Mouse (Mus musculus): ENCODE measurements around the gene Uncx. TPM values are rescaled to one million over a fixed set of nuclear protein-coding genes. Genes with fewer than 3 reads are reported as not detected.

The Uncx gene
- total RNA-seq, 1 experiment = not detected

GRCm38 (mm10) chr5:139566640-139567399 lies 23.5 kb downstream of the Uncx start:
- no peak for DNase-seq (ENCODE audit: low read depth, low spot score)
- H3K4me1 ChIP-seq (ENCODE audit: control insufficient read depth in 2 of 2, insufficient read depth in 2 of 2, low read length in 2 of 2, poor library complexity in 1 of 2) = peaks cover 0 to 4% of the 10 kb centered on the region in 2 experiments; a peak in 1 of 4 replicates
- no peak overlapping the region for H3K27ac ChIP-seq (ENCODE audit: insufficient read depth, low read depth, low read length, poor library complexity, severe bottlenecking)
- in situ Hi-C loops (cut with MboI; ENCODE audit: low sequenced_read_pairs in 2 of 2, unreplicated experiment in 2 of 2) = no loop called here
- H3K36me3 ChIP-seq (ENCODE audit: control insufficient read depth, insufficient read depth, low read length, poor library complexity, severe bottlenecking) = no peaks in the 10 kb centered on the region
- H3K9ac ChIP-seq (ENCODE audit: insufficient read depth, low read depth, low read length, poor library complexity, severe bottlenecking) = no peak overlapping the region
- TF ChIP-seq MAFK (IDR thresholded peaks at IDR 0.05; ENCODE audit: insufficient read depth, low read depth, low read length) (no peak), HCFC1 (IDR thresholded peaks at IDR 0.05; ENCODE audit: borderline replicate concordance, insufficient read depth, low read length) (no peak), CHD2 (IDR thresholded peaks at IDR 0.05; ENCODE audit: low read depth, low read length) (no peak), ZC3H11A (IDR thresholded peaks at IDR 0.05; ENCODE audit: borderline replicate concordance, low read depth, low read length) (no peak), ZNF384 (IDR thresholded peaks at IDR 0.05; ENCODE audit: low read depth, low read length) (no peak)
- H3K9me3 ChIP-seq (ENCODE audit: control insufficient read depth, insufficient read depth, low read depth, low read length) = no peaks in the 10 kb centered on the region
- no peak overlapping the region for H3K4me3 ChIP-seq (ENCODE audit: insufficient read depth in 1 of 2, low read depth in 1 of 2, low read length in 2 of 2, poor library complexity in 1 of 2, severe bottlenecking in 1 of 2)

- no peaks in the 10 kb centered on the region for H3K36me3 ChIP-seq (ENCODE audit: control insufficient read depth, insufficient read depth, low read length, poor library complexity, severe bottlenecking)
- no peak for TF ChIP-seq MAFK (IDR thresholded peaks at IDR 0.05; ENCODE audit: insufficient read depth, low read depth, low read length)
- no peak for TF ChIP-seq HCFC1 (IDR thresholded peaks at IDR 0.05; ENCODE audit: borderline replicate concordance, insufficient read depth, low read length)
- TF ChIP-seq ZC3H11A (IDR thresholded peaks at IDR 0.05; ENCODE audit: borderline replicate concordance, low read depth, low read length) = no peak
- TF ChIP-seq ZNF384 (IDR thresholded peaks at IDR 0.05; ENCODE audit: low read depth, low read length) = no peak
- no peak for TF ChIP-seq CHD2 (IDR thresholded peaks at IDR 0.05; ENCODE audit: low read depth, low read length)
- no peak overlapping the region for H3K9ac ChIP-seq (ENCODE audit: insufficient read depth, low read depth, low read length, poor library complexity, severe bottlenecking)
- in situ Hi-C loops (cut with MboI; ENCODE audit: low sequenced_read_pairs in 2 of 2, unreplicated experiment in 2 of 2) = no loop called here
- H3K27ac ChIP-seq (ENCODE audit: insufficient read depth, low read depth, low read length, poor library complexity, severe bottlenecking) = no peak overlapping the region
- no peak for DNase-seq (ENCODE audit: low read depth, low spot score)
- no peaks in the 10 kb centered on the region for H3K9me3 ChIP-seq (ENCODE audit: control insufficient read depth, insufficient read depth, low read depth, low read length)
- peaks cover 0 to 4% of the 10 kb centered on the region in 2 experiments; a peak in 1 of 4 replicates for H3K4me1 ChIP-seq (ENCODE audit: control insufficient read depth in 2 of 2, insufficient read depth in 2 of 2, low read length in 2 of 2, poor library complexity in 1 of 2)
- no peak overlapping the region for H3K4me3 ChIP-seq (ENCODE audit: insufficient read depth in 1 of 2, low read depth in 1 of 2, low read length in 2 of 2, poor library complexity in 1 of 2, severe bottlenecking in 1 of 2)
Measured at GRCm38 (mm10) chr5:139568079-139568478, 24.8 kb downstream of the Uncx start.

GRCm38 (mm10) chr5:139572526-139572925 lies 29.2 kb downstream of the Uncx start:
- Histone ChIP-seq H3K4me3 (ENCODE audit: insufficient read depth in 1 of 2, low read depth in 1 of 2, low read length in 2 of 2, poor library complexity in 1 of 2, severe bottlenecking in 1 of 2) (no peak overlapping the region), H3K9me3 (ENCODE audit: control insufficient read depth, insufficient read depth, low read depth, low read length) (no peaks in the 10 kb centered on the region), H3K36me3 (ENCODE audit: control insufficient read depth, insufficient read depth, low read length, poor library complexity, severe bottlenecking) (no peaks in the 10 kb centered on the region), H3K27ac (ENCODE audit: insufficient read depth, low read depth, low read length, poor library complexity, severe bottlenecking) (no peak overlapping the region), H3K9ac (ENCODE audit: insufficient read depth, low read depth, low read length, poor library complexity, severe bottlenecking) (no peak overlapping the region), H3K4me1 (ENCODE audit: control insufficient read depth in 2 of 2, insufficient read depth in 2 of 2, low read length in 2 of 2, poor library complexity in 1 of 2) (peaks cover 0 to 4% of the 10 kb centered on the region in 2 experiments; a peak in 1 of 4 replicates)
- in situ Hi-C loops (cut with MboI; ENCODE audit: low sequenced_read_pairs in 2 of 2, unreplicated experiment in 2 of 2) = no loop called here
- TF ChIP-seq CHD2 (IDR thresholded peaks at IDR 0.05; ENCODE audit: low read depth, low read length) = no peak
- no peak for TF ChIP-seq MAFK (IDR thresholded peaks at IDR 0.05; ENCODE audit: insufficient read depth, low read depth, low read length)
- no peak for TF ChIP-seq ZNF384 (IDR thresholded peaks at IDR 0.05; ENCODE audit: low read depth, low read length)
- TF ChIP-seq ZC3H11A (IDR thresholded peaks at IDR 0.05; ENCODE audit: borderline replicate concordance, low read depth, low read length) = no peak
- no peak for TF ChIP-seq HCFC1 (IDR thresholded peaks at IDR 0.05; ENCODE audit: borderline replicate concordance, insufficient read depth, low read length)
- DNase-seq (ENCODE audit: low read depth, low spot score) = no peak

GRCm38 (mm10) chr5:139573606-139574311 lies 30.5 kb downstream of the Uncx start:
- peaks cover 0 to 4% of the 10 kb centered on the region in 2 experiments; a peak in 1 of 4 replicates for H3K4me1 ChIP-seq (ENCODE audit: control insufficient read depth in 2 of 2, insufficient read depth in 2 of 2, low read length in 2 of 2, poor library complexity in 1 of 2)
- H3K36me3 ChIP-seq (ENCODE audit: control insufficient read depth, insufficient read depth, low read length, poor library complexity, severe bottlenecking) = no peaks in the 10 kb centered on the region
- H3K27ac ChIP-seq (ENCODE audit: insufficient read depth, low read depth, low read length, poor library complexity, severe bottlenecking) = no peak overlapping the region
- in situ Hi-C loops (cut with MboI; ENCODE audit: low sequenced_read_pairs in 2 of 2, unreplicated experiment in 2 of 2) = no loop called here
- no peak overlapping the region for H3K9ac ChIP-seq (ENCODE audit: insufficient read depth, low read depth, low read length, poor library complexity, severe bottlenecking)
- H3K4me3 ChIP-seq (ENCODE audit: insufficient read depth in 1 of 2, low read depth in 1 of 2, low read length in 2 of 2, poor library complexity in 1 of 2, severe bottlenecking in 1 of 2) = no peak overlapping the region
- no peaks in the 10 kb centered on the region for H3K9me3 ChIP-seq (ENCODE audit: control insufficient read depth, insufficient read depth, low read depth, low read length)
- TF ChIP-seq ZNF384 (IDR thresholded peaks at IDR 0.05; ENCODE audit: low read depth, low read length) (no peak), ZC3H11A (IDR thresholded peaks at IDR 0.05; ENCODE audit: borderline replicate concordance, low read depth, low read length) (no peak), MAFK (IDR thresholded peaks at IDR 0.05; ENCODE audit: insufficient read depth, low read depth, low read length) (no peak), CHD2 (IDR thresholded peaks at IDR 0.05; ENCODE audit: low read depth, low read length) (no peak), HCFC1 (IDR thresholded peaks at IDR 0.05; ENCODE audit: borderline replicate concordance, insufficient read depth, low read length) (no peak)
- no peak for DNase-seq (ENCODE audit: low read depth, low spot score)

Measured in ES-E14 (cell line).